Mouse (Mus musculus) kidney, embryonic 16.5 days (tissue): ENCODE measurements around the gene Gm37240. TPM values are rescaled to one million over a fixed set of nuclear protein-coding genes. Genes with fewer than 3 reads are reported as not detected.

Experiments used
- ATAC-seq: fragments of 200-750 bp; cut with Nextera tagmentation; 2 replicates; pipeline ENCODE4 v1.8.0; 2017; ENCODE audit warnings: moderate TSS enrichment; ENCODE audit not compliant: low FRiP score, low TSS enrichment
- H3K27ac ChIP-seq: fragments of 300-500 bp; sonication (generic); 2 replicates; pipeline ENCODE4 v1.5.1; 2014; ENCODE audit warnings: low read length
- H3K27me3 ChIP-seq: fragments of 300-500 bp; sonication (generic); 2 replicates; pipeline ENCODE4 v1.6.1; 2014; ENCODE audit warnings: low read length, control low read depth, mixed read lengths; ENCODE audit not compliant: insufficient read depth
- H3K36me3 ChIP-seq: fragments of 300-500 bp; sonication (generic); 2 replicates; pipeline ENCODE4 v1.6.1; 2014; ENCODE audit warnings: low read length, control low read depth, mixed read lengths; ENCODE audit not compliant: insufficient read depth
- H3K4me1 ChIP-seq: fragments of 300-500 bp; sonication (generic); 2 replicates; pipeline ENCODE4 v1.6.1; 2014; ENCODE audit warnings: low read length, control low read depth, mixed read lengths; ENCODE audit not compliant: insufficient read depth
- H3K4me2 ChIP-seq: fragments of 300-500 bp; sonication (generic); replicated peaks from 2 replicates; pipeline ENCODE4 v1.6.1; 2014; ENCODE audit warnings: low read depth, low read length
- H3K4me3 ChIP-seq: fragments of 300-500 bp; sonication (generic); 2 replicates; pipeline ENCODE4 v1.5.1; 2014; ENCODE audit warnings: mild to moderate bottlenecking, low read length
- H3K9ac ChIP-seq: fragments of 300-500 bp; sonication (generic); replicated peaks from 2 replicates; pipeline ENCODE4 v1.6.1; 2014; ENCODE audit warnings: low read length
- H3K9me3 ChIP-seq: fragments of 300-500 bp; sonication (generic); 2 replicates; pipeline ENCODE4 v1.6.1; 2016; ENCODE audit warnings: low read length, control low read depth
- WGBS: fragments of 180-500 bp; shearing (Covaris S2); extraction: QIAGEN DNeasy Blood & Tissue Kit; methylation state at CpG from one replicate; pipeline ENCODE4 v1.1.7; 2014; 5-methylcytosine and 5-hydroxymethylcytosine counted together
- polyA plus RNA-seq: library from polyadenylated mRNA; unstranded; fragments of >200 nt; fragmentation: Nextera tagmentation; extraction: Ambion mirVana; gene quantifications from 2 replicates; pipeline ENCODE4 v1.2.1, GENCODE M21; 2015

Gm37240 gene
- polyA plus RNA-seq, 1 experiment from 2014 or later = 8.7 TPM

DNA sequence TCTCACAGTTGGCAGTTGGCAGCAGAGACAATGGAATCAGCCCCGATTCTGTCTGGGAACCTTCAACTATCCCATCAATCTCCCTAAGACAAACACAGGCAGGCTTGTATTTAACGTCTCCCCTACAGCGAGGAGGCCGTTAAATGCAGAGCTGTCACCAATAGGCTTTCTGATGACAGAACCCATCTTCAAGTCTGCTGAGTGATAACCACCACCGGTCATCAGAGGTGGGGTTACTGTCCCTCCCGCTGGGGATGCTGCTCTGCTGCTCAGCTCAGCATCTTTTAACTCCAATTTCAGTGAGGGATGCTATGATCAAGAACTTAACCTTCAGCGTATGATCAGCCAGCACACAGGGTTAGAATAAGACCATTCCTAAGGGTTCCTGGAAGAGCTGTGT is 1409.1 kb downstream of the Gm37240 start:
- no peak overlapping the region for H3K9ac ChIP-seq
- peaks cover 25% of the 10 kb centered on the region for H3K4me1 ChIP-seq
- H3K27ac ChIP-seq = no peak overlapping the region
- no peaks in the 10 kb centered on the region for H3K9me3 ChIP-seq
- H3K4me3 ChIP-seq = no peak overlapping the region
- WGBS = 8% methylated on average over 7 of the region's 7 CpGs
- peaks cover 25% of the 10 kb centered on the region for H3K27me3 ChIP-seq
- ATAC-seq = no peak
- H3K4me2 ChIP-seq = no peak overlapping the region
- no peaks in the 10 kb centered on the region for H3K36me3 ChIP-seq

- Histone ChIP-seq H3K4me1 (peaks cover 32% of the 10 kb centered on the region), H3K9ac (no peak overlapping the region), H3K4me2 (no peak overlapping the region), H3K36me3 (no peaks in the 10 kb centered on the region), H3K9me3 (no peaks in the 10 kb centered on the region), H3K27me3 (peaks cover 25% of the 10 kb centered on the region), H3K4me3 (no peak overlapping the region), H3K27ac (no peak overlapping the region)
- 92% methylated on average over 1 of the region's 1 CpGs for WGBS
- no peak for ATAC-seq
Observed at GRCm38 (mm10) chr3:84477498-84477897, 1409.8 kb downstream of the Gm37240 start.

DNA sequence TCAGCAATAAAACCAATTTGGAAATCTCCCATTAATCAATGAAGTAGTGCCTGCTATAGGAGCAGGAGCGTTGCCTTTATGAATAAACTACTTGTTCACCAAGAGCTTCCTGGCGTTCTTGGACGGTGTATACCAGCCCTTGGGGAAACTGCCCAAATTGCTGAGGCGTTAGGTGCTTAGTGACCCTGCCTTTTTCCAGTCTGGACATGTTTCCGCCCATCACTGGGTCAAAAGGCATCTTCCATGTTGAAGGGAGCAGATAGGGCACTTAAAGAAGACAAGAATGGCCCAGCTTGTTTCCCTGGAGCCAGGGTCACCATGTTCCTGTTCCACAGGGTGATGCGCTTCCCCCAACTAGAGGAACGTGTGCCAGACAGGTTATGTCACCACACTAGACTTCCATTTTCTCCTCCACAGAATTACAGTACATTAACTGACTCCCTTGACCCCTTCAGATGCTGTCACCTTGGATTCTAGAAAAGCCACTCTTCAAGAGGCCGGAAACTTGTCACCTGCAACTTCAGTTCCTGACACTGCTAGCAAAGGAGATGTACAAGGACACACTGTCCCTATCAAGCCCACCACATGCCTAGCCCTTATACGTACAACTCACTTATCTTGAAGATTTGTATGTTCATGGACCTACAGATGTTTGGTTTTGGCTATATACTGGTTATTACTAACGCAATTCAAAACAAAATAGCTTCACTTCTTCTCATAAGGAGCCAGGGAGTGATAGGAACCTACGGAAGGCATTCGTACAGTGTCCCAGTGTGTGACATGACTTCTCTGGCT is 1412.1 kb downstream of the Gm37240 start:
- no peak overlapping the region for H3K4me3 ChIP-seq
- no peaks in the 10 kb centered on the region for H3K36me3 ChIP-seq
- H3K9me3 ChIP-seq = no peaks in the 10 kb centered on the region
- H3K27me3 ChIP-seq = peaks cover 25% of the 10 kb centered on the region
- H3K27ac ChIP-seq = no peak overlapping the region
- H3K4me2 ChIP-seq = no peak overlapping the region
- no peak overlapping the region for H3K9ac ChIP-seq
- WGBS = 89% methylated on average over 12 of the region's 12 CpGs
- peaks cover 26% of the 10 kb centered on the region for H3K4me1 ChIP-seq
- no peak for ATAC-seq

DNA sequence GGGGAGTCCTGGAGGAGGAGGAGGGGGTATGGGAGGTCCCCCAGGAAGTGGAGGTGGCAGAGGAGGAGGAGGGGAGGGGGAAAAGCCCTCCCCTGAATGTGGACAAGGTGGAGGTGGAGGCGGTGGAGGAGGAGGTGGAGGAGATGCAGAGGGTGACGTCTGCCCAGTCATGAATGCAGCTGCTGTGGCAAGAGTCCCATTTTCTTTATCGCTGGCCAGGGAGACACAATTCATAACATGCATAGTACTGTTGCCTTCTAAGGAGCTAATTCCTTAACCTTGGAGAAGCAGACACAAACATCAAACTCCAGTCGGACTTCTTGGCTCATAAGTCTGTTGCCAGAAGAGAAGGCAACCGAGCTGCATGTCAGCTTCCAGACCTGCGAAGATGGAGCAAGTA is 1412.9 kb downstream of the Gm37240 start:
- Histone ChIP-seq H3K4me2 (no peak overlapping the region), H3K36me3 (no peaks in the 10 kb centered on the region), H3K4me1 (peaks cover 22% of the 10 kb centered on the region), H3K9me3 (no peaks in the 10 kb centered on the region), H3K9ac (no peak overlapping the region), H3K4me3 (no peak overlapping the region), H3K27me3 (peaks cover 25% of the 10 kb centered on the region), H3K27ac (no peak overlapping the region)
- no peak for ATAC-seq
- 81% methylated on average over 6 of the region's 6 CpGs for WGBS

DNA sequence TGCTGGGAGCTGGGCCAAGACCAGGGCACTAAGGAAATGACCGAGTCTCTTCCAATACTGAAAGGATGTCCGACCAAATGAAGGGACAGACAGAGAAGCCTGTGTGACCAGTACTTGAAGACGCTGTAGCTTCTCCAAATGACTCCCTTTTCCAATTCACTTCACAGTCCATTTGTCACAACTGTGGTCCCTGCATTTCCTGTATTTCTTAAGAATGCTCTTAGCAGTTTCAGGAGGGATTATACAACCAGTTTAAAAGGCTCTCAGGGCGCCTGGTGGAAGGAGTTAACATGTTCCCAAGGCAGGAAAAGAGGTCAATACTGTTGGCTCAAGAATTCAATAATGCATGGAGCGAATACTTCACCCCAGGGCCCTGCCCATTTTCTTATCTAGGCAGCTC is 1414.4 kb downstream of the Gm37240 start:
- Histone ChIP-seq H3K36me3 (no peaks in the 10 kb centered on the region), H3K9me3 (no peaks in the 10 kb centered on the region), H3K4me2 (no peak overlapping the region), H3K9ac (no peak overlapping the region), H3K27me3 (peaks cover 17% of the 10 kb centered on the region), H3K4me1 (peaks cover 17% of the 10 kb centered on the region), H3K4me3 (no peak overlapping the region), H3K27ac (no peak overlapping the region)
- no peak for ATAC-seq
- WGBS = 44% methylated on average over 5 of the region's 5 CpGs

DNA sequence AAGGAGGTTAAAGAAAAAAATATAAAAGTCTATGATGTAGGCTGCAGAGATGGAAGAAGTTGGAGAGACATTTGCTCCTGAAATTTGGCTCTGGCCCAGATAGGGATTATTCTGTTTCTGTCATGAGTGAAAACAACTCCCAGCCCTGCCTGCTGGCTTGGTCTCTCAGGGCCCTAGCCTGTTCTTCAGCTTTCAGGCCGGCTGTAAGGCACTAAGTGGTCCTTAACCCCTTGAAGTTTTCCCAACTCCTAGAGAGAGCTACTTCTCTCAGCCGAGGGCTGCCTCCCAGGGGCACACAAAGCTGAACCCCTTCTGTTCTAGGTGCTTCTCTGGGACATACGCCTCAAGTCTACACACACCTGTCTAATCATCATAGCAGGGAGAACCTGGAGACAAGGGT is 1414.8 kb downstream of the Gm37240 start:
- H3K4me3 ChIP-seq = no peak overlapping the region
- H3K4me2 ChIP-seq = no peak overlapping the region
- H3K4me1 ChIP-seq = peaks cover 20% of the 10 kb centered on the region
- no peaks in the 10 kb centered on the region for H3K9me3 ChIP-seq
- H3K27ac ChIP-seq = no peak overlapping the region
- no peak overlapping the region for H3K9ac ChIP-seq
- 41% methylated on average over 3 of the region's 3 CpGs for WGBS
- H3K36me3 ChIP-seq = no peaks in the 10 kb centered on the region
- ATAC-seq = no peak
- H3K27me3 ChIP-seq = peaks cover 13% of the 10 kb centered on the region

- Histone ChIP-seq H3K36me3 (no peaks in the 10 kb centered on the region), H3K9ac (no peak overlapping the region), H3K4me2 (no peak overlapping the region), H3K4me3 (no peak overlapping the region), H3K27ac (no peak overlapping the region), H3K4me1 (peaks cover 26% of the 10 kb centered on the region), H3K27me3 (peaks cover 5% of the 10 kb centered on the region; the same call in 1 of the 2 replicates), H3K9me3 (no peaks in the 10 kb centered on the region)
- WGBS = 90% methylated on average over 4 of the region's 4 CpGs
- ATAC-seq = no peak; the same call in 1 of the 2 replicates
Observed at GRCm38 (mm10) chr3:84471146-84471545, 1416.2 kb downstream of the Gm37240 start.

- 62% methylated on average over 4 of the region's 4 CpGs for WGBS
Observed at GRCm38 (mm10) chr3:84468111-84468453, 1419.2 kb downstream of the Gm37240 start.

GRCm38 (mm10) chr3:84467419-84468110 is 1419.8 kb downstream of the Gm37240 start:
- Histone ChIP-seq H3K4me1 (peaks cover 11% of the 10 kb centered on the region), H3K4me3 (no peak overlapping the region), H3K27ac (peak overlapping the region; percentile 12; the same call in 1 of the 2 replicates), H3K9me3 (no peaks in the 10 kb centered on the region), H3K9ac (no peak overlapping the region), H3K27me3 (no peaks in the 10 kb centered on the region), H3K36me3 (no peaks in the 10 kb centered on the region), H3K4me2 (peak overlapping the region; percentile 13; the same call in 1 of the 2 replicates)
- whole genome bisulfite sequencing = 49% methylated on average over 10 of the region's 10 CpGs
- ATAC-seq = peak; percentile 56

More at GRCm38 (mm10) chr3:84468111-84468453, 1419.2 kb downstream of the Gm37240 start:
- H3K9me3 ChIP-seq = no peaks in the 10 kb centered on the region
- no peak overlapping the region for H3K4me3 ChIP-seq
- peaks cover 17% of the 10 kb centered on the region for H3K4me1 ChIP-seq
- ATAC-seq = no peak
- H3K9ac ChIP-seq = no peak overlapping the region
- no peak overlapping the region for H3K4me2 ChIP-seq
- no peaks in the 10 kb centered on the region for H3K27me3 ChIP-seq
- no peaks in the 10 kb centered on the region for H3K36me3 ChIP-seq
- H3K27ac ChIP-seq = peak overlapping the region; percentile 12; the same call in 1 of the 2 replicates
